Mouse (Mus musculus): ENCODE results near the gene Nudt5. TPM values are rescaled to one million over a fixed set of nuclear protein-coding genes. Genes with fewer than 3 reads are reported as not detected.

Gene Nudt5
- total RNA-seq, 2 experiments from 2014 or later = 33.9 to 40.2 TPM

DNA sequence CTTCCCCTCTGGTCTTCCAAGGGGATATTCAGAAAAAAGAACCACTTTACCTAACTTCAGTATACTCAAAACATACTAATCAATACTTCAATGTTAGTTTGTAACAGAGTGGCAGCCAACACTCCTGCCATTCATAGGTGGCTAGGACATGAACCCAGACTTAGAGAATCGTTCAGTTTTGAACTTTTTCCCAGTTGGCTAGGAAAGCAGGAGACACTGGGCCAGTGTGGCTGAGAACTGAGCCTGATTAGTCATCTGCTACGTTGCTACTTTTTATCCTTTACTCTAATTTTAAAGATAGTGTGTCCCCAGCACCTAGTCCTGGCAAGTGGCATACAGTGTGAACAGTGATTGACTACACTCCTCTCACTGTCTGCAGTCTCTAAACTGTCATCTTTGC lies 22.9 kb downstream of the Nudt5 start:
- DNase-seq = no peak

DNA sequence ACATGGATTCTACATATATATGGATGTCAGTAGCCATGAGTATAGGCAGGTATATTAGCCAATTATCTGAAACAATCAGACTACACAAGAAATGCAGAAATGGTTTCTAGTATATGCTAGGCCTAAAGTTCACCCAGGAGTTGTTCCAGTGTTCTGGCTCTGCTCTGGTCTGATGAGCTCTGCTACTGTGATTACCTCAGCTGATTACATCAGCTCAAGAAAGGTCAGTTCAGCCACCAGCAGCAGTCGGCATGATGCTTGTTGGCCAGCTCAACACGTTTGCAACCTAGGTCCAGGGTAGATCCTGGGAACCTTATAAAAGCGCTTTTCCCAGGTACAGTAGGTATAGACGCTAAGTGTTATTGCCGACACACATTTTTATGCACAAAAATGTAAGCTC lies 24.9 kb downstream of the Nudt5 start:
- DNase-seq = no peak

DNA sequence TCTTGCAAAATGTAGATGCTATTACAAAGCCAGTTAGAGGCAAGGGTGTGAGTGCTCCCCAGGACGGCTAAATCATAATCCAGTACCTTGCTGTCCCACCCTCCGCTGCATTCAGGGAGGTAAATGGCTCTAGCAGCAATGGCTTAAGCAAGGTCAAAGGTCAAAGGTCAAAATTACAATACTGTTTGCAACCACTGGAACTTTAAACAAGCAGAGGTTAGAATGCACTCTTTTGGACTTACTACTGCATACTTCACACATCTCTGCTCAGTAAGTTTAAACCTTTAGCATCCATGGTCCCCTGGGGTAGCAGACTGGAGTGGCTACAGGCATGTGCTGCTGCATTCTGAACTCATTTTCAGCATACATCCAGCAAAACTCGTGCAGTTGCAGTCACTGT lies 32.6 kb downstream of the Nudt5 start:
- DNase-seq = no peak

DNA sequence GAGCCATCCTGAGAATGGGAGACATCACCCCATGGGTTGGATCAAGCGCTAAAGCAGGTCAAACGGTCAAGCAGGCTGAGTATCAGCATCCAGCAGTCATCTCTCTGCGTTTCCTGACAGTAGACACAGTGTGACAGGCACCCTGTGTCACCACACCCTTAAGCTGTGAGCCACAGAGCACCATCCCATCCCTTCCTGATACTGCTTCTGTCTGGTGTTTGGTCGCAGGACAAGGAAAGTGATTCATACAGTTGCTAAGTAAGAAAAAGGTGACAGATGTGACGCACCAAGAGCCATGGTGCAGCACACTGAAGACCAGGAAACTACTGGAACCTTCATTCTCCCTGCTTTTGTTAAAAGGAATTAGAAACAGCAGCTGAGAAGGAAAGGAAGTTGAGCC lies 44.0 kb downstream of the Nudt5 start:
- no peak for DNase-seq

GRCm38 (mm10) chr2:5889412-5889811 lies 44.6 kb downstream of the Nudt5 start:
- DNase-seq = no peak

GRCm38 (mm10) chr2:5894296-5894695 lies 49.5 kb downstream of the Nudt5 start:
- peak; percentile 13 for DNase-seq

- peak; percentile 100 for DNase-seq
Measured at GRCm38 (mm10) chr2:5894843-5895570, 50.2 kb downstream of the Nudt5 start, which contains the start of gene Sec61a2. TSS of gene Sec61a2 (minus strand) at chr2:5895432.

- peak; percentile 47 for DNase-seq
Measured at GRCm38 (mm10) chr2:5900145-5900544, 55.3 kb downstream of the Nudt5 start.

GRCm38 (mm10) chr2:5906092-5906491 lies 61.3 kb downstream of the Nudt5 start:
- DNase-seq = peak; percentile 66

GRCm38 (mm10) chr2:5906625-5907024 lies 61.8 kb downstream of the Nudt5 start:
- DNase-seq = peak; percentile 66

DNA sequence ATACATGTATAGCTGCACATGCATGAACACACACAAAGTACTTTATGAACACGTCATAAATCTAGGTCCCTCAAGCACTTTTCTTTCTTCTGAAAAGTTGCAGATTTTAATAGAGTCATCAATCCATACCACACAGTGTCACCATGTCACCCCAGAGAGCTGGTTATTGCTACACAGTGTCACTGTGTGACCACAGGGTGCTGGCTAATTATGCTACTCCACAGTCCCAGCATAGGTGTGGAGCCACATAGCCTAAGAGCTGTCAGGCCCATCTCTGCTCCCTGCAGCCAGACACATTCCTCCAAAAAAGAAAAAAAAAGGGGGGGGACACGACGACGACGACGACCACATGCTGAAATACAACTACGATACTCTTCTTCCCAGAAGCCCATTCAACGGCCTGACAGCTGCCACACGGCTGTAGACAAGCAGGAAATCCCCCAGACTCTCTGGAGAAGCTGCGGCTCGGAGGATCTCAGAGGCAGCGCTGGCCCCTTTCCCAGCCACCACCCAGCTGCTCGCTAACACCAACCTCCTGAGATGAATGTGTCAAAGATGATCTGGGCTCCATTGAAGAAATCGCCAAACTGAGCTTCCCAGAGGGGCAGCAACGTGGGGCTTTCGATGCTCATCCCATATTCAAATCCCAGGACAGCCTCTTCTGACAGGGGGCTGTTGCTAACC lies 66.6 kb downstream of the Nudt5 start:
- no peak for DNase-seq

Other genes with a start within 250 kb of the Nudt5 start
- gene Camk1d, start 130.5 kb upstream of the Nudt5 start, total RNA-seq (2021) = 1 to 10 TPM; 5.2 to 7.3 TPM
- gene Cdc123, start 145 bp downstream of the Nudt5 start, total RNA-seq (2021) = 100 to 1,000 TPM; 127 to 134 TPM
- gene Gm13199, start 17.9 kb downstream of the Nudt5 start, total RNA-seq (2021) = 1 to 10 TPM in 1 of 2 experiments, not detected in 1; 2.1 TPM
- gene Sec61a2, start 50.4 kb downstream of the Nudt5 start, total RNA-seq (2021) = 10 to 100 TPM; 34.3 to 56.1 TPM
- gene Dhtkd1, start 97.8 kb downstream of the Nudt5 start, total RNA-seq (2021) = 10 to 100 TPM; 10.6 to 13.2 TPM
- gene Upf2, start 106.5 kb downstream of the Nudt5 start, total RNA-seq (2021) = 10 to 100 TPM; 18.6 to 21.5 TPM